ENCODE assay signal across 8 mouse cellular contexts in genomic region chr8:57487441-57488155, GRCm38 (mm10). TPM values are rescaled to one million over a fixed set of nuclear protein-coding genes. Genes with fewer than 3 reads are reported as not detected.
A peak's percentile ranks its signal among the peaks of the same experiment; 100 is the strongest.
DNase-seq lines count a peak whose midpoint lies in the region; ATAC-seq and TF ChIP-seq lines count a peak whose summit lies in the region.

TSS of gene Sap30 (minus strand) at chr8:57487860.

- H3K4me2 ChIP-seq in hindbrain, postnatal 0 days (ENCODE audit: low read depth, low read length), result peak within 1 kb of the TSS; percentile 71

- peaks cover 2% of the 10 kb centered on the region; the same call in 1 of the 2 replicates for H3K4me1 ChIP-seq in hindbrain, postnatal 0 days (ENCODE audit: insufficient read depth, low read length)

- intact Hi-C loops in gastrocnemius, adult 2 months (cut with DNase I), result loop anchor here (2.0 to 5.0 kb wide), 3 partner anchors 19 to 40 kb away; partner anchors contain the start of gene Hmgb2
- intact Hi-C loops in left cerebral cortex, adult 2 months (cut with DNase I), result loop anchor here (1.0 to 2.0 kb wide), 3 partner anchors 24 to 57 kb away; partner anchors contain the start of gene Hmgb2

- peak within 1 kb of the TSS; percentile 97 for H3K27ac ChIP-seq in gastrocnemius, adult 2 months
- H3K27ac ChIP-seq in hindbrain, postnatal 0 days, result peak within 1 kb of the TSS; percentile 87
- peak within 1 kb of the TSS; percentile 85 for H3K27ac ChIP-seq in left cerebral cortex, adult 2 months

- H3K36me3 ChIP-seq in hindbrain, postnatal 0 days (ENCODE audit: insufficient read depth, low read length), result no peaks in the 10 kb centered on the region

- peak within 1 kb of the TSS; percentile 94 for H3K4me3 ChIP-seq in gastrocnemius, adult 2 months
- peak within 1 kb of the TSS; percentile 78 for H3K4me3 ChIP-seq in hindbrain, postnatal 0 days (ENCODE audit: low read length)
- peak within 1 kb of the TSS; percentile 98 for H3K4me3 ChIP-seq in left cerebral cortex, adult 2 months

- whole genome bisulfite sequencing in hindbrain, postnatal 0 days, result under 1% methylated on average over 60 of the region's 66 CpGs

- peak; percentile 90 for ATAC-seq in common myeloid progenitor, adult 5-6 weeks (replicated peaks; ENCODE audit: low read depth, poor library complexity, severe bottlenecking)
- peak; percentile 98 for ATAC-seq in hindbrain, postnatal 0 days
- ATAC-seq in megakaryocyte, adult 5-6 weeks (ENCODE audit: poor library complexity, severe bottlenecking), result peak; percentile 92

- H3K27me3 ChIP-seq in hindbrain, postnatal 0 days (ENCODE audit: insufficient read depth, low read length), result no peaks in the 10 kb centered on the region

- H3K9me3 ChIP-seq in hindbrain, postnatal 0 days (ENCODE audit: low read length), result no peaks in the 10 kb centered on the region

- TF ChIP-seq CTCF in gastrocnemius, adult 2 months (IDR thresholded peaks at IDR 0.05), result no peak
- no peak for TF ChIP-seq CTCF in hindbrain, postnatal 0 days (IDR thresholded peaks at IDR 0.05; ENCODE audit: low read depth)
- no peak for TF ChIP-seq CTCF in left cerebral cortex, adult 2 months (IDR thresholded peaks at IDR 0.05)

- DNase-seq in ZHBTc4 (ENCODE audit: low read depth, low spot score), result peak; percentile 99
- DNase-seq in gastrocnemius, adult 2 months, result peak; percentile 99
- DNase-seq in hindbrain, postnatal 0 days (ENCODE audit: low spot score), result peak; percentile 99
- DNase-seq in left cerebral cortex, adult 2 months (ENCODE audit: extremely low spot score in 1 of 2, low spot score in 2 of 2), result peak; percentile 96 to 97
- peak; percentile 97 for DNase-seq in right cerebral cortex, adult 2 months (ENCODE audit: low spot score in 2 of 2)
- peak; percentile 98 for DNase-seq in urinary bladder, postnatal 14 days (ENCODE audit: low spot score)

- peak within 1 kb of the TSS; percentile 75 for H3K9ac ChIP-seq in hindbrain, postnatal 0 days (replicated peaks; ENCODE audit: low read length)

RNA-seq across cellular contexts. Expression of gene Sap30, which starts in this region (rescaled TPM):
- total RNA-seq in common myeloid progenitor, adult 5-6 weeks (2017), result 68.9 and 70.1 TPM in 2 replicates
- total RNA-seq in gastrocnemius, adult 2 months (2021), result 10 to 100 TPM; 10.0 to 21.1 TPM
- total RNA-seq in hindbrain, postnatal 0 days (2014; rRNA removed), result 22.1 and 26.1 TPM in 2 replicates
- polyA plus RNA-seq in hindbrain, postnatal 0 days (2015; fragmentation: Nextera tagmentation; extraction: Ambion mirVana), result 20.8 and 22.0 TPM in 2 replicates
- total RNA-seq in left cerebral cortex, adult 2 months (2021), result 10 to 100 TPM in 1 of 2 experiments, 1 to 10 TPM in 1; 9.8 to 13.9 TPM
- total RNA-seq in megakaryocyte, adult 5-6 weeks (2015), result 85.2 and 101 TPM in 2 replicates
- total RNA-seq in megakaryocyte, adult 5-6 weeks (2017), result 144 and 145 TPM in 2 replicates

Comparison
In these comparisons a context has a peak if more than half of its experiments do, and no peak if none do; other contexts are left out.
1. Peak in every context shown above with its lines: DNase-seq, ATAC-seq, H3K4me3 ChIP-seq and H3K27ac ChIP-seq.